Mouse (Mus musculus) monocyte, adult 59 days (primary cell): ENCODE results near the gene Dbnl. TPM values are rescaled to one million over a fixed set of nuclear protein-coding genes. Genes with fewer than 3 reads are reported as not detected.

Source experiments
- total RNA-seq, 2 experiments: library from RNA; stranded (reverse); gene quantifications; one replicate each; pipeline ENCODE4 v1.2.4; 2023

Dbnl gene
- 100 to 1,000 TPM; 163 to 166 TPM for total RNA-seq

GRCm38 (mm10) chr11:5788056-5789014, at the start of gene Dbnl:
Dbnl (plus strand) TSS chr11:5788488.

GRCm38 (mm10) chr11:5761820-5762632, 26.3 kb upstream of the Dbnl start, which contains the start of gene Urgcp:
Urgcp (minus strand) TSS chr11:5762376.

DNA sequence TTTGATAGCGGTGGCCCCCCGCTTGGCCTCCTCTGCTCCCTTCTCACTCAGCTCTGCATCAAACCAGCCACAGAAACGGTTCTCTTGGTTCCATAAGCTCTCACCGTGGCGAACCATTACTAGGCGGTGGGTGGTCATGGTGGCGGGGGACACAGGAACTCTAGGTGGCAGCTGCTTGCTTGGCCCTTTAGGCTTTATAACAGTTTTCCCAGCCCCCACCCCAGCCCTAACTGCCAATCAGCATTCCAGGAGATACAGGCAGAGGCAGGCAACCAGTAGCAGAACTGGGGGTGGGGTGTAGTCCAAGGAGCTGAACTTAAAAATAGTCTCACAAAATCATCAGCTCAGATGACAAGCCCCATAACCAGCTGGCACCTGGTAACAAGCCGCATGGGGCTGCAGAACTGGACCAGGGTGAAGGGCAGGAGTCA, 15.3 kb downstream of the Dbnl start, which contains the start of gene Pgam2:
TSS of gene Pgam2 (minus strand) at position 183 of the 431 bp plus-strand sequence.

GRCm38 (mm10) chr11:5837251-5838246, 49.3 kb downstream of the Dbnl start, which contains the start of gene Polm:
Polm (minus strand) TSS chr11:5838016.

Other genes with a start within 250 kb of the Dbnl start
- gene Ccdc117, start 246.3 kb upstream of the Dbnl start, total RNA-seq = 10 to 100 TPM; 22.7 to 23.1 TPM
- gene Ankrd36, start 218.8 kb upstream of the Dbnl start, total RNA-seq = not detected
- gene Mrps24, start 72.8 kb upstream of the Dbnl start, total RNA-seq = 10 to 100 TPM; 49.2 to 50.8 TPM
- 10 to 100 TPM; 17.5 to 23.4 TPM for gene Urgcp, start 26.1 kb upstream of the Dbnl start, total RNA-seq
- gene Pgam2, start 15.2 kb downstream of the Dbnl start, total RNA-seq = not detected
- 10 to 100 TPM; 30.4 to 34.0 TPM for gene Polm, start 49.5 kb downstream of the Dbnl start, total RNA-seq
- gene Aebp1, start 73.5 kb downstream of the Dbnl start, total RNA-seq = 1 to 10 TPM; 1.0 to 1.3 TPM
- gene Pold2, start 89.8 kb downstream of the Dbnl start, total RNA-seq = 10 to 100 TPM; 20.0 to 21.5 TPM
- gene Myl7, start 110.3 kb downstream of the Dbnl start, total RNA-seq = not detected
- gene Gck, start 161.6 kb downstream of the Dbnl start, total RNA-seq = not detected
- gene Ykt6, start 167.2 kb downstream of the Dbnl start, total RNA-seq = 10 to 100 TPM; 51.8 to 57.2 TPM